Mouse (Mus musculus) heart, embryonic 10.5 days (tissue): ENCODE results near the gene Taf9. TPM values are rescaled to one million over a fixed set of nuclear protein-coding genes. Genes with fewer than 3 reads are reported as not detected.

Experiments
- DNase-seq: peaks from one replicate; pipeline ENCODE4 v3.0.0-alpha.2; 2017; ENCODE audit warnings: low spot score
- H3K27ac ChIP-seq: fragments of 300-500 bp; sonication (generic); 2 replicates; pipeline ENCODE4 v1.5.1; 2016; ENCODE audit warnings: mild to moderate bottlenecking
- H3K27me3 ChIP-seq: fragments of 300-500 bp; sonication (generic); 2 replicates; pipeline ENCODE4 v1.6.1; 2016; ENCODE audit warnings: mild to moderate bottlenecking; ENCODE audit not compliant: poor library complexity, insufficient read depth, severe bottlenecking
- H3K36me3 ChIP-seq: fragments of 300-500 bp; sonication (generic); 2 replicates; pipeline ENCODE4 v1.6.1; 2016; ENCODE audit warnings: mild to moderate bottlenecking, moderate library complexity
- H3K4me1 ChIP-seq: fragments of 300-500 bp; sonication (generic); 2 replicates; pipeline ENCODE4 v1.6.1; 2016; ENCODE audit warnings: mild to moderate bottlenecking
- H3K4me3 ChIP-seq: fragments of 300-500 bp; sonication (generic); 2 replicates; pipeline ENCODE4 v1.5.1; 2016; ENCODE audit warnings: mild to moderate bottlenecking, moderate library complexity
- H3K9me3 ChIP-seq: fragments of 300-500 bp; sonication (generic); 2 replicates; pipeline ENCODE4 v1.6.1; 2016; ENCODE audit warnings: mild to moderate bottlenecking, moderate library complexity
- WGBS: fragments of 180-500 bp; shearing (Covaris S2); methylation state at CpG from one replicate; pipeline ENCODE4 v1.1.7; 2016; 5-methylcytosine and 5-hydroxymethylcytosine counted together
- polyA plus RNA-seq: library from polyadenylated mRNA; unstranded; fragments of >200 nt; fragmentation: Nextera tagmentation; extraction: Ambion mirVana; gene quantifications from 2 replicates; pipeline ENCODE4 v1.2.1, GENCODE M21; 2016

The Taf9 gene
- 12.4 and 12.8 TPM in 2 replicates for polyA plus RNA-seq

- Histone ChIP-seq H3K9me3 (no peaks in the 10 kb centered on the region), H3K36me3 (peaks cover 20% of the 10 kb centered on the region; the same call in 1 of the 2 replicates), H3K4me1 (peaks cover 7% of the 10 kb centered on the region), H3K4me3 (peak within 1 kb of the TSS; percentile 86), H3K27ac (peak within 1 kb of the TSS; percentile 99), H3K27me3 (no peaks in the 10 kb centered on the region)
- no peak for DNase-seq
- WGBS = under 1% methylated on average over 58 of the region's 63 CpGs
Measured at GRCm38 (mm10) chr13:100651439-100652186, at the start of gene Taf9. TSS of gene Taf9 (plus strand) at chr13:100651579.

DNA sequence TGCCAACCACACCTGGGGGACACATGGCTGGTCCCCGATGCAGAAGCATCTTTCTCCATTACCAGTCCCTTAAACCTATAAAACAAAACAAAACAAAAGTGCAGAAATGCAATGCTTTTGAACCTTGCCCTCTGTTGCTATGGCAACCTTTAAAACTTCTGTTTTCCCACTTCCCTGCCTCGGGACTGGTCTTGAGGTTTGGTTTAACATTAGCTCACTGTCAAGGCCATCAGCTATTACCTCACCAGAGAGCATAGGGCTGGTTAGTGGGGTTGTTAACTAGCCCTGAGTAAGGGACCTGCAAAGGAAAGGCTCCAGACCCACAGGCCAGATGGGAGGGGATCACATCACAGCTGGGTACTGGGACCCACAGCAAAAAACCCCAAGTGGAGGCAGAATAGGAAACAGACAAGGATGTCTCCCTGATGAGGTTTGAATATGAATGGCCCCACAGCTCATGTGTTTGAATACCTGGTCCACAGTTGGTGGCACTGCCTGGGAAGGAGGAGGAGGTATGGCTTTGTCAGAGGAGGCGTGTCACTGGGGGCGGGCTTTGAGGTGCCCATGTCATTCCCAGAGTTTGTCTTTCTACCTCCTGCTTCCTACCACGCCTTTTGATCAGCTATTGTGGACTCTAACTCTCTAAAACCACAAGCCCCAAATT lies 49.0 kb upstream of the Taf9 start:
- WGBS = 78% methylated on average over 5 of the region's 5 CpGs
- Histone ChIP-seq H3K27me3 (no peaks in the 10 kb centered on the region), H3K27ac (no peak overlapping the region), H3K4me1 (no peaks in the 10 kb centered on the region), H3K9me3 (no peaks in the 10 kb centered on the region), H3K4me3 (no peak overlapping the region), H3K36me3 (no peaks in the 10 kb centered on the region)
- peak; percentile 72 for DNase-seq

GRCm38 (mm10) chr13:100603031-100603737 lies 48.2 kb upstream of the Taf9 start:
- Histone ChIP-seq H3K27me3 (no peaks in the 10 kb centered on the region), H3K27ac (no peak overlapping the region)
- WGBS = 86% methylated on average over 10 of the region's 10 CpGs

DNA sequence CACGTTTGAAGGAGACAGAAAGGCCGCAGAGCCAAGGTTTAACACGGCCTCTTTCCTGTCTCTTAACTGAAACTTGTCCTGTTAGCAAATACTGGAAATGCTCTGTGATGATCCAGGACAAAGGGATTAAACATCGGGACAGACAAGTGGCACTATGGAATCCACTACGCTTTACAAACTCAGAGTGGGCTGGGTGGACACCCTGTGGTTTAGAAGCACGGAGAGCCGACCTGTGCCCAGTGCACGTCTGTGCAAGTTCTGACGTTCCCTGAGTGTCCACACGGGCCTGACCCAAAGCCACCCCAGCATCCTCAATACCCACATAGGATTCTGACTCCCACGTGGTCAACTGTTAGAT lies 47.7 kb upstream of the Taf9 start:
- Histone ChIP-seq H3K36me3 (0 out of 2 replicates have a peak, but pooled peaks cover 2% of the 10 kb centered on the region), H3K9me3 (0 out of 2 replicates have a peak, but pooled peaks cover 2% of the 10 kb centered on the region), H3K27ac (no peak overlapping the region), H3K27me3 (no peaks in the 10 kb centered on the region), H3K4me3 (no peak overlapping the region), H3K4me1 (no peaks in the 10 kb centered on the region)
- WGBS = 86% methylated on average over 11 of the region's 11 CpGs
- peak; percentile 71 for DNase-seq

More at GRCm38 (mm10) chr13:100603031-100603737, 48.2 kb upstream of the Taf9 start:
- Histone ChIP-seq H3K36me3 (0 out of 2 replicates have a peak, but pooled peaks cover 2% of the 10 kb centered on the region), H3K9me3 (0 out of 2 replicates have a peak, but pooled peaks cover 2% of the 10 kb centered on the region), H3K4me3 (no peak overlapping the region), H3K4me1 (no peaks in the 10 kb centered on the region)
- peak; percentile 70 for DNase-seq

DNA sequence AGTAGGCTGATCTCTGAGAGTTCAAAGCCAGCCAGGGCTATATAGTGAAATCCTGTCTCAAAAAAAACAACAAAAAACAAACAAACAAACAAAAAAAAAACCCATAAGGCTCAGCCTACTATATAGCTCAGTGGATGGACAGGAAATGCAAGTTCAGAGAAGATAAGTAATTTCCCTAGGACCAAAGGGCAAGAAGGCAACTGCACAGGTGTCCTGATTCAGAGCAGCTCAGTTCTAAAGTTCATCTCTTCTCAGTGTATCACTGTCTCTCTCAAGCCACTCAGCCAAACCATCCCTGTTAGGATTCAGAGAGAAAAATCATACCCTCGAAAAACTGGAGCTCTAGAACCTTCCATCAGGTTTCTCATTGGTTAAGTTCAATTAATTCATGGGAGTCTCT lies 45.5 kb upstream of the Taf9 start:
- H3K4me1 ChIP-seq = no peaks in the 10 kb centered on the region
- H3K9me3 ChIP-seq = 0 out of 2 replicates have a peak, but pooled peaks cover 2% of the 10 kb centered on the region
- no peak overlapping the region for H3K4me3 ChIP-seq
- 0 out of 2 replicates have a peak, but pooled peaks cover 2% of the 10 kb centered on the region for H3K36me3 ChIP-seq
- H3K27ac ChIP-seq = no peak overlapping the region
- DNase-seq = no peak
- no peaks in the 10 kb centered on the region for H3K27me3 ChIP-seq
- WGBS = 58% methylated on average over 1 of the region's 1 CpGs

DNA sequence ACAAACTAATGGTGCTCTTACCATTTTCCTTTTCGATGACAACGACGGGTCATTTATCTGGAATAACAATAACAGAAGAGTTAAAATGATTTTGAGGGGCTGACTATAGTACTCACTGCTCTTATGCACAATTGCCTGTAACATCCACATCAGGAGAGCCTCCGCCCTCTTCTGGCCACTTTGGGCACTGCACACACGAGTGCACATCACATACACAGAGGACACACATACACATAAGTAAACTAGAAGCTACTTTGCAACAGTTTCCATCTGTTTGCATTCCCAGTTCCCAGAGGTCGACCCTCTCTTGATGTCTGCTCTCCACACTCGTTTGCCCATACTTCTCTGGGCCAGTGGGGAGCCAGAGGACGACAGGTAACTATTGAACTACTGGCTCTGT lies 43.6 kb upstream of the Taf9 start:
- Histone ChIP-seq H3K27me3 (no peaks in the 10 kb centered on the region), H3K4me3 (no peak overlapping the region), H3K27ac (no peak overlapping the region), H3K36me3 (peaks cover 7% of the 10 kb centered on the region), H3K9me3 (0 out of 2 replicates have a peak, but pooled peaks cover 2% of the 10 kb centered on the region), H3K4me1 (no peaks in the 10 kb centered on the region)
- 84% methylated on average over 8 of the region's 8 CpGs for WGBS
- DNase-seq = peak; percentile 67

DNA sequence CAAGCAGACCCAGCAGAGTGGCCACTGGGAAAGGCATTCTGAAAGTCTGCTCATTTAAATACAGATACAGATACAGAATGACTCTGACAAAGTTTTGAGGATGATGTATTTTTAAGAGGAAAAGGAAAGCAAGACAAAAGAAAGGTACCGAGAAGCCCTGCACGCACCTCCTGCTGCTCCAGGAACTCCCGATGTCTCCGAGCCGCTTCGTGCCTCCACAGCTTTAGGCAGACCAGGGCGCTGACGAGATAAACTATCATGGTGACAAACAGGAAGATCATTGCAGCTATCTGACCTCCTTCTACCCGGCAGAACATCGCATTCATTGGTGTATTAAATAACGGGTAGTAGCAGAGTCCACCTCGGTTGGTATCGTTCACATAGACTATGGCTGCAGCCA lies 40.1 kb upstream of the Taf9 start:
- Histone ChIP-seq H3K36me3 (peaks cover 7% of the 10 kb centered on the region), H3K4me3 (no peak overlapping the region), H3K27me3 (peaks cover 4% of the 10 kb centered on the region; the same call in 1 of the 2 replicates), H3K4me1 (no peaks in the 10 kb centered on the region), H3K27ac (no peak overlapping the region), H3K9me3 (0 out of 2 replicates have a peak, but pooled peaks cover 2% of the 10 kb centered on the region)
- DNase-seq = peak; percentile 53
- WGBS = 76% methylated on average over 13 of the region's 13 CpGs

DNA sequence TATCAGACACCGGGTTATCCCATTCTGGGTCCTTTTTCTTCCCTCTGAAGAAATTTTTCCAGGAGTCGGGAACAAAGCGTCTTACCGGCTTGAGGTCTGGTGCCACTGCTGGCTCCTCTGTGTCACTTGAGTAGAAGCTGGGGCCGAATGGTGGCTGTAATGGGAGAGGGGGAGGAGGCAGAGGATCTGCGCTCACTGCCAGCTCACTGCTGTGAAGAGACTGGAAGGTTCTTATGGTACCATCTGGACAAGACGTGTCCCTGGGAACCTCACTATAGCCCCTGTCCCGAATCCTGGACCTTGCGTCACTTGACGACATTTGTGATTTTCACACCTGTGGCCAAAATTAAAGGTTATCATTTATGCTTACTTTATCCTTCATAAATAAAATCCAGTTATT lies 39.1 kb upstream of the Taf9 start:
- Histone ChIP-seq H3K4me3 (no peak overlapping the region), H3K36me3 (peaks cover 7% of the 10 kb centered on the region), H3K27me3 (peaks cover 11% of the 10 kb centered on the region), H3K9me3 (0 out of 2 replicates have a peak, but pooled peaks cover 2% of the 10 kb centered on the region), H3K4me1 (peaks cover 5% of the 10 kb centered on the region; the same call in 1 of the 2 replicates), H3K27ac (no peak overlapping the region)
- 90% methylated on average over 10 of the region's 10 CpGs for WGBS
- peak; percentile 58 for DNase-seq

DNA sequence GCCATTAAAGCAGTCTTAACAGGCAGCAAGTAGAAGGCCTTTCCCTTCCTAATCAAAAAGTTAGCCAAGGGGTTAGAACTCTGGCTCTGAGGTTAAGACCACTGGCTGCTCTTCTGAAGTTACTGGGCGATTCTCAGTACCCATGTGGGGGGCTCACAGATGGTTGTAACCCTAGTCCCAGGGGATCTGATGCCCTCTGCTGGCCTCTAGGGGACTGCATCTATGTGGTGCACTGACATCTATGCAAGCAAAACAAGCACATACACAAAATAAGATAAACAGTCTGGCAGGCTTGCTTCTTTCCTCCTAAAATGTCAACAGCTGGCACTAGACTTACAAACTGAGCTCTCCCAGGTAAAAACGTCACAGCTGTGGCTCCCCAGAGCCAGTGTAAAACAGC lies 38.5 kb upstream of the Taf9 start:
- Histone ChIP-seq H3K9me3 (no peaks in the 10 kb centered on the region), H3K27ac (no peak overlapping the region), H3K4me1 (peaks cover 5% of the 10 kb centered on the region; the same call in 1 of the 2 replicates), H3K4me3 (no peak overlapping the region), H3K27me3 (peaks cover 18% of the 10 kb centered on the region), H3K36me3 (peaks cover 10% of the 10 kb centered on the region)
- WGBS = 51% methylated on average over 2 of the region's 2 CpGs
- DNase-seq = no peak

DNA sequence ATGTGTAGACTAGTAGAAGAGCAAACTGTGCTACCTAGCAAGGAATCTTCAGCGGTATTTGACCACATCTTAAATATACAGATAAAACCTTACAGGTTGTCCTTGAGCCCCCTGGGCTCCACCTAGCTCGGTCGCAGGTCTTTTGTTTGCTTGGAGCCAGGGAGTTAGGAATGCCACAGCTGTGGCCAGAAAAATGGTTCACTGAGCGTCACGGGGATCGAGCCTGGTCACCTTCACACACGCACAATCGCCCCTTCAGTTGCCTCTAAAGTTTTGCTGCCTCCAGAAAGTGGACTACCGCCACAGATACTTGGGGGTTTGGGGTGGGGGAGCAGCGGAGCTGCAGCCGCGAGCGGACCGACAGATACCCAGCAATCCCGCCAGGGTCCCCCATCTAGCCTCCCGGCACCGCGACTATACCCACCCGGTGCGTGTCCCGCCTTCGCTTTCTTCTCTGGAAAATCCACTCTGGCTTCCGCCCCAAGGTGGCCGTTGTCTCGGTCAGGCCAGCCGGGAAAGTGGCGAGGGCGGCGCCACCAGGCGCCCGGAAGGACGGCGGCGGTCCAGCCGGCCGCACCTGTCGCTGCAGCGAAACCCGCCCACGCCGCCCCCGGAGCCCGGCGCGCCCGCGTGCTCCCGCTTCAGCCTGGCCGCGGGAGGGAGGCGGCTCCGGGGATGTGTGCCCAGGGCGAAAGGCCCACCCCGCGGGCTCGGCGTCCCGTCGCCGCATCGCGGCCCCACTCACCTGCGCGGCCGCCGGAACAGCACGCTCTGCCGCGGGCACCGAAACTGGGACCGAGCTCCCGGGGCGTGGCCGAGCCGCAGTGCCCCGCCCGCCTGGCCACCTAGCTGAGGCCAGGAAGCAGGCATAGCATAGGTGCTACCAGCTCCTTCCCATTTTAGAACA lies 34.9 kb upstream of the Taf9 start, which contains the start of gene Marveld2:
Marveld2 (minus strand) TSS at position 791 of the 907 bp plus-strand sequence.
- H3K4me1 ChIP-seq = peaks cover 5% of the 10 kb centered on the region; the same call in 1 of the 2 replicates
- 2% methylated on average over 77 of the region's 77 CpGs for WGBS
- peak within 1 kb of the TSS; percentile 83 for H3K27ac ChIP-seq
- peaks cover 18% of the 10 kb centered on the region for H3K27me3 ChIP-seq
- no peaks in the 10 kb centered on the region for H3K9me3 ChIP-seq
- peak within 1 kb of the TSS; percentile 85 for H3K4me3 ChIP-seq
- peak; percentile 75 for DNase-seq
- H3K36me3 ChIP-seq = peaks cover 37% of the 10 kb centered on the region

GRCm38 (mm10) chr13:100617583-100617982 lies 33.8 kb upstream of the Taf9 start:
- H3K27me3 ChIP-seq = peaks cover 18% of the 10 kb centered on the region
- H3K9me3 ChIP-seq = no peaks in the 10 kb centered on the region
- H3K4me3 ChIP-seq = no peak overlapping the region
- WGBS = 81% methylated on average over 13 of the region's 13 CpGs
- H3K4me1 ChIP-seq = peaks cover 5% of the 10 kb centered on the region; the same call in 1 of the 2 replicates
- H3K36me3 ChIP-seq = peaks cover 44% of the 10 kb centered on the region
- DNase-seq = peak; percentile 72
- H3K27ac ChIP-seq = no peak overlapping the region

GRCm38 (mm10) chr13:100622241-100622640 lies 29.1 kb upstream of the Taf9 start:
- WGBS = 90% methylated on average over 4 of the region's 4 CpGs
- H3K36me3 ChIP-seq = peaks cover 80% of the 10 kb centered on the region

More at GRCm38 (mm10) chr13:100622241-100622640, 29.1 kb upstream of the Taf9 start:
- peaks cover 7% of the 10 kb centered on the region for H3K27me3 ChIP-seq
- no peak for DNase-seq
- H3K9me3 ChIP-seq = no peaks in the 10 kb centered on the region
- no peak overlapping the region for H3K4me3 ChIP-seq
- no peaks in the 10 kb centered on the region for H3K4me1 ChIP-seq
- no peak overlapping the region for H3K27ac ChIP-seq
